Comparison of ENCODE assay signal across 15 mouse cellular contexts in genomic region chr8:7850573-7850972, GRCm38 (mm10).
A peak's percentile ranks its signal among the peaks of the same experiment; 100 is the strongest.
DNase-seq lines count a peak whose midpoint lies in the region.
"Had no signal": no experiment of that assay in that cellular context is flagged by ENCODE, and none has a peak within 500 bp of the region (broad histone marks: within the 10 kb centered on the region; RNA-seq: fewer than 3 reads in every experiment).

No protein-coding gene starts in this region.

- intact Hi-C loops in left cerebral cortex, postnatal 4 days (cut with DNase I) = no loop called here

- DNase-seq in cerebellum, postnatal 25 days = peak; percentile 7 to 36
- DNase-seq in cerebellum, postnatal 36 days = no peak
- DNase-seq in left cerebral cortex, postnatal 4 days = peak; percentile 16
- no peak for DNase-seq in left cerebral cortex, adult 18-20 months (ENCODE audit: low spot score in 2 of 2)
- peak; percentile 22 for DNase-seq in retina, postnatal 1 day
- no peak for DNase-seq in retina, embryonic 14.5 days (ENCODE audit: low spot score)
- no peak for DNase-seq in adrenal gland, postnatal 36 days
- DNase-seq: adrenal gland, adult 2 months; adrenal gland, postnatal 14 days; cerebellum, adult 11 months; cerebellum, adult 8-10 months; gastrocnemius, postnatal 25 days; heart, adult 18-20 months; heart, postnatal 10 days; heart, postnatal 36 days had no signal

Comparison
In these comparisons a context has a peak if more than half of its experiments do, and no peak if none do; other contexts are left out.
1. DNase-seq: peak in cerebellum, postnatal 25 days (2 of 2), left cerebral cortex, postnatal 4 days (single experiment) and retina, postnatal 1 day (single experiment); none in cerebellum, postnatal 36 days (0 of 2), left cerebral cortex, adult 18-20 months (0 of 2), retina, embryonic 14.5 days (single experiment) and adrenal gland, postnatal 36 days (0 of 2).